Mouse (Mus musculus) urinary bladder, postnatal 0 days (tissue): ENCODE data around the gene Mpo. TPM values are rescaled to one million over a fixed set of nuclear protein-coding genes. Genes with fewer than 3 reads are reported as not detected.

Experiments
- microRNA counts: library from miRNA; unstranded; fragments of <30 nt; microRNA quantifications from one replicate; lab custom pipeline; 2016
- microRNA-seq: library from miRNA; unstranded; fragments of <30 nt; microRNA quantifications from one replicate; pipeline ENCODE4, GENCODE M21; 2016
- polyA plus RNA-seq: library from polyadenylated mRNA; unstranded; fragments of >200 nt; fragmentation: Nextera tagmentation; extraction: Ambion mirVana; gene quantifications from 2 replicates; pipeline ENCODE4 v1.2.1, GENCODE M21; 2015

Gene Mpo
- polyA plus RNA-seq: 1.2 and 1.8 TPM in 2 replicates

GRCm38 (mm10) chr11:87793460-87793859, at the start of gene Mpo:
TSS of gene Mpo (plus strand) at chr11:87793581.

GRCm38 (mm10) chr11:87760301-87761081, 32.9 kb upstream of the Mpo start, which contains the start of gene Tspoap1:
TSS of gene Tspoap1 (plus strand) at chr11:87760541.

GRCm38 (mm10) chr11:87828239-87828900, 35.0 kb downstream of the Mpo start, which contains the start of gene Lpo:
TSS of gene Lpo (minus strand) at chr11:87828289.

GRCm38 (mm10) chr11:87852690-87853596, 59.6 kb downstream of the Mpo start, which contains the start of gene Mks1:
TSS of gene Mks1 (plus strand) at chr11:87853215.

MicroRNA genes within 50 kb of the gene (microRNA counts, 519-probe panel; counts per million panel counts)
- microRNA mmu-miR-142-3p (lab: Ali Mortazavi, UCI): 4,190 counts per million, percentile 79 among the panel's probes with 10 or more counts
- microRNA mmu-miR-142-5p (lab: Ali Mortazavi, UCI): 4,782 counts per million, percentile 88 among the panel's probes with 10 or more counts

Small RNA genes within 50 kb of the gene (microRNA-seq; reads per million reads assigned to microRNA genes)
- gene Mir142 (not detected), gene Mir142b (not detected)

Other genes starting within 250 kb of the Mpo start
- not detected in 2 replicates for gene Gm11492, start 226.9 kb upstream of the Mpo start, polyA plus RNA-seq
- 27.8 and 30.6 TPM in 2 replicates for gene Sept4, start 224.7 kb upstream of the Mpo start, polyA plus RNA-seq
- 10.4 and 13.4 TPM in 2 replicates for gene Mtmr4, start 201.4 kb upstream of the Mpo start, polyA plus RNA-seq
- 0.11 TPM in 2 replicates for gene Hsf5, start 176.4 kb upstream of the Mpo start, polyA plus RNA-seq
- 1.3 and 1.8 TPM in 2 replicates for gene Rnf43, start 130.9 kb upstream of the Mpo start, polyA plus RNA-seq
- 81.5 and 98.9 TPM in 2 replicates for gene Supt4a, start 56.0 kb upstream of the Mpo start, polyA plus RNA-seq
- gene Tspoap1, start 33.0 kb upstream of the Mpo start, polyA plus RNA-seq: 0.45 and 0.86 TPM in 2 replicates
- not detected in 2 replicates for gene Lpo, start 34.7 kb downstream of the Mpo start, polyA plus RNA-seq
- 4.1 and 5.7 TPM in 2 replicates for gene Mks1, start 59.6 kb downstream of the Mpo start, polyA plus RNA-seq
- gene Epx, start 82.0 kb downstream of the Mpo start, polyA plus RNA-seq: 0.45 and 0.66 TPM in 2 replicates
- not detected in 2 replicates for gene Olfr462, start 98.7 kb downstream of the Mpo start, polyA plus RNA-seq
- not detected in 2 replicates for gene Olfr463, start 103.8 kb downstream of the Mpo start, polyA plus RNA-seq
- not detected in 2 replicates for gene Olfr464, start 127.4 kb downstream of the Mpo start, polyA plus RNA-seq
- 15.8 and 17.7 TPM in 2 replicates for gene Dynll2, start 194.0 kb downstream of the Mpo start, polyA plus RNA-seq